Mouse (Mus musculus) small intestine, adult 2 months (tissue): Measurements from ENCODE around the gene Hint2.
A peak's percentile ranks its signal among the peaks of the same experiment; 100 is the strongest.

Experiments
- CTCF ChIP-seq: fragments of 200-500 bp; IDR thresholded peaks from 2 replicates; pipeline ENCODE4 v1.5.1; 2012; ENCODE audit warnings: low read depth, mild to moderate bottlenecking, control low read depth, inconsistent platforms, low read length, moderate library complexity, mixed read lengths; ENCODE audit not compliant: insufficient replicate concordance, insufficient read length; ENCODE audit errors: extremely low read depth
- POLR2A ChIP-seq: fragments of 200-500 bp; IDR thresholded peaks from 2 replicates; pipeline ENCODE4 v1.6.1; 2012; ENCODE audit warnings: low read depth, mild to moderate bottlenecking, control low read depth, inconsistent platforms, low read length, moderate library complexity

GRCm38 (mm10) chr4:43649783-43650182, 6.5 kb downstream of the Hint2 start:
- TF ChIP-seq POLR2A (no peak), CTCF (peak; percentile 8; the same call in 1 of the 2 replicates)
